Mouse (Mus musculus) lung, postnatal 14 days (tissue): Measurements from ENCODE around the gene Gm13278.
"Not testable (repeated sequence)": the region's sequence is repeated elsewhere in the genome, so short reads cannot be mapped to it uniquely, and the experiment has no call there.

ENCODE experiments used
- DNase-seq: peaks from one replicate; pipeline ENCODE4 v3.0.0; 2021

Gene Gm13278

DNA sequence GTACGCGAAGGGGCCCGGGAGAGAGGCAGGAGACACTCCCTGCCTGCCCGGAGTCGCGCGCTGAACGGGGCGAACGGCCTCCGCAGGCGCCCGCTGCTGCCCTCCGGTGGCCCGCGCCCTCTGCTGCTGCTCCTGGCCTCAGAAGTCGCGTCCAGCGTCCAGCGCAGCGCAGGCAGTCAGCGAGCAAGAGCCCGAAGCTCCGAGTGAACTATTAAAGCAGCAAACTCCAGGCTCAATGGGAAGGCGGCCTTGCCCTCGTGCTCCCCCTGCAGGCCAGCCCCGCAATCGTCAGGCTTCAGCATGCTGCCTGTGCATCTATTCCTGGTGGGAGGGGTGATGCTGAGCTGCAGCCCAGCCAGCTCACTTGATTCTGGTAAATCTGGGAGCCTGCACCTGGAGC, at the start of gene Gm13278:
TSS of gene Gm13278 (plus strand) at position 301 of the 400 bp plus-strand sequence.
- DNase-seq: not testable (repeated sequence)

DNA sequence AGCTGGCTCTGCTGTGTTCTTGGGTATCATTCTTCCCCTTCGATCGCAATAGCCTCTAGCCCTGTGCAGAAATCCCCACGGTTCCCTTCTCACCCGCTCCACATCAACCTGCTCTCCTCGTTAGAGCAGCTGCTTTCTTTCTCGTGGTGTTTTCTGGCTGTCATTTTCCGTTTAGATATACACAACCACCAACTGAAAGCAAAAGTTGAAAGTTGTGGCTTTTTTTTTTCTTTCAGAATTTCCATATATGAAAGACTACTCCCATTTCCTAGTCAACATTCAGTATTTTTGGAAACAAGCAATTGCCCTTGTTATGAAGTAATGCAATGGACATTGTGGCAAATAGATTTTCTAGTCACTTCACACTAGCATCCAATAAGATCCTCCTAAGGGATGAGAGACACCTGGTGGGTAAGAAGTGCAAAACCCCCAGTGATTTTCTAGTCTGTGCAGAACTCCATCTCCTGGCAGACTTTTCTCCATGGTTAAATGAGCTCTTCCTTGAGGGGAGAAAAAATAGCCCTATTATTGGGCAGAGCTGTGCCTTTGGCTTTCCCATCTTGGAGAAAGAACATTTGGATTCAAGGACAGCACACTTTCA, 48.5 kb upstream of the Gm13278 start:
- no peak for DNase-seq

DNA sequence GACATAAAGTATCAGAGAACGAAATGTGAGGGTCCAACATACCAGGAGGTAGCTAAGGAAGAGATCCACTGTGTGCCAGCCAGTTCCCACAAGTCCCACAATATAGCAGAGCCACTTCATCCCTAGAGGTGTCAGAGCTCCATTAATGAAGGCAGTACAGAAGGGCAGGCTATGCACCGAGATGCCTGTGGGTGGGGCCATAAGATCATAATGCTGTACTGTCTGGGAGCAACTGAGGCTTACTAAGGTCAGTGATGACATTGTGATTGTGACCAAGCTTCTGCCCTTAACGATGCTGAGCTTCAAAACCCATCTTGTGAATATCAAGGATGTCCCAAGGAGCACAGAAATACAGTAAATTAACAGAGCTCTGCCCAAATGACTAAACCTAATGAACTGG, 47.1 kb upstream of the Gm13278 start:
- no peak for DNase-seq

DNA sequence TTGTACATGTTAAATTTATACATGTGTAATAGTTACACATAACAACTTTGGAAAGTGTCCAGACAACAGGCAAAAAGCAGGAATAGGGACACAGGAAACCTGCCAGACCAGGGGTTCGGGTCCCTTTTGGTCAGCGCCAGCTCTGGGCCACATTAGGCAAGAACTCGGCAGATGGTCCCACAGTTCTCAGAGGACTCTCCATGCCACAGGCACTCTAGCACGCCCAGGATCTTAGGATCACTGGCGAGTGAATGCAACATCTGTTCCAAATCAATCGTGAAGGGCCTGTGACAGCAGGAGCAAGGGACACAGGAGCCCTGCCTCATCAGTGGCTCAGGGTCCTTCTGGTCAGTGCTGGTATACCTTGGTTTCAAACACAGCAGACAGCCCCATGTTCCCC, 41.4 kb upstream of the Gm13278 start:
- no peak for DNase-seq

DNA sequence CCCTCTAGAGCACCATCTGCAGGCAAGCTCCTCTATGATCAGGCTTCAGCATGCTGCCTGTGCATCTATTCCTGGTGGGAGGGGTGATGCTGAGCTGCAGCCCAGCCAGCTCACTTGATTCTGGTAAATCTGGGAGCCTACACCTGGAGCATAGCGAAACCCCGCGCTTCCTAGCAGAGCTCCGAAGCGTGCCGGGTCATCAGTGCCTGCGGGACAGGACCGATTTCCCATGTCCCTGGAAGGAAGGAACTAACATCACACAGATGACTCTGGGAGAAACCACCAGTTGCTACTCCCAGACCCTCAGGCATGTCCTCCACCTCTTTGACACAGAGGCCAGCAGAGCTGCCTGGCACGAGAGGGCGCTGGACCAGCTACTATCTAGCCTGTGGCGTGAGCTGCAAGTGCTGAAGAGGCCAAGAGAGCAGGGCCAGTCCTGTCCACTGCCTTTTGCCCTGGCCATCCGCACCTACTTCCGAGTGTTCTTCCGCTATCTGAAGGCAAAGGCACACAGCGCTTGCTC, 36.5 kb upstream of the Gm13278 start, which contains the start of gene Gm13271:
TSS of gene Gm13271 (plus strand) at position 51 of the 523 bp plus-strand sequence.
- peak; percentile 47 for DNase-seq

DNA sequence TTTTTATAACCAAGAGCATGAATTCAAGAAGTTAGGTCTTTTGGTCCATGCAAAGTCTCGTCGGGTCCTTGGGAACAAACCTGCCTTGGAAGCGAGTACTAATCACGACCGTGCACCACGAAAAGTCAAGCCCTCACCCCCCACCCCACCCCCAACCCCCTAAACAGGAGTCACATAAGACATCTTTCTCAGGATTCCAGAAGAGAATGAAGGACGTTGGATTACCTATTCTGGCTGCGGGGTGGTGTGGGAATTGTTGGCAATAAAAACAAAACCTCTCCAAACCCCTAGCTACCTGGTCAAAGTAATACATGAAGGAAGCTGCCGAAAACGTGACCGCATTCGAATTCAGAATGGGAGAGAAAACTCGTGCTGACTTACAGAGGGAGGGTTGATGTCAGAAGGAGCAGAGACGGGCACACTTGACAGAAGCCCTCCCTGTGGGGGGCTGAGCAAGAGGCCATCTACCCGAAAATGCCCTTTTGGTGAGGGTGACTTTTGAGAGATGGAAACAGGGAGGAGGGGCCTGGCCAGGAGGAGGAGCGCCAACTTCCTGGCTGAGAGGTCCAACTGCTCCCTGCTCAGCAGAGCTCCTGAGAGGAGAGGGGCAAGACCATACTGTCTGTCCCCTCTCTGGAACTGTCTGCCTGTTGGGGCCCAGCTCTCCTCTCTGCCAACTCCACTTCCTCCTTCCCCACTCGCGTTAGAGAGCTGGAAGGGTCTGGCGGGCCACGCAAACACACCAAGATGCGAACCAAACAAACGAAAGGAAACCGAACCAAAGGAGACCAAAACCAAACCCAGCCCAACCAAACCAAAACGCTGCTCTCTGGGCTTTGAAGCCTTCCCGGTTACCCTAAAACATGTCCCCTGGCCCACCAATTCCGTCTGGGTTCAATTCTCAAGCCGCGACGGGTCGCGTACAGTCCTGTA, 34.5 kb upstream of the Gm13278 start:
- DNase-seq: not testable (repeated sequence)

DNA sequence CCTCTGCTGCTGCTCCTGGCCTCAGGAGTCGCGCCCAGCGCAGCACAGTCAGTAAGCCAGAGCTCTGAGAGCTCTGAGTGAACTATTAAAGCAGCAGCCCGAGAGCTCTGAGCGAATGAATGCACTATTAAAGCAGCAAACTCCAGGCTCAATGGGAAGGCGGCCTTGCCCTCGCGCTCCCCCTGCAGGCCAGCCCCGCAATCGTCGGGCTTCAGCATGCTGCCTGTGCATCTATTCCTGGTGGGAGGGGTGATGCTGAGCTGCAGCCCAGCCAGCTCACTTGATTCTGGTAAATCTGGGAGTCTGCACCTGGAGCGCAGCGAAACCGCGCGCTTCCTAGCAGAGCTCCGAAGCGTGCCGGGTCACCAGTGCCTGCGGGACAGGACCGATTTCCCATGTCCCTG, 33.7 kb upstream of the Gm13278 start:
- DNase-seq: peak; percentile 83

DNA sequence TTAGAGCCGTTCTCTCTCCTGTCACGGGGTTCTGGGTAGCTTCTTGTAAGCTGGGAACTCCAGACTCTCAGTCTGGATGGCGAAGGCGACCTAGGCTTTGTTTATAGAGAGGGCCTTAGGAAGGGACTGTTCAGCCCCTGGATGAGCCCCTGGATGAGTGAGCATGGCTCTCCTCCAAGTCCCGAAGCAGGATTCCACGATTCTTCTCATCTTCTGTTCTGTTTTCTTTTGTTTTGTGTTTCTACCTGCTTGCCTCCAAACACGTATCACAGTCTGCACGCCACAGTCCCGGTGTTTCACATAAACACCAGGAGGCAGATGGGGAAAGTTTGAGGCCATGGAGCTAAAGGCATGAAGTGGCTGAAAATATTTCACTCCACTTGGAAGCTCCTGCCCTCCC, 32.6 kb upstream of the Gm13278 start:
- DNase-seq: not testable (repeated sequence)

DNA sequence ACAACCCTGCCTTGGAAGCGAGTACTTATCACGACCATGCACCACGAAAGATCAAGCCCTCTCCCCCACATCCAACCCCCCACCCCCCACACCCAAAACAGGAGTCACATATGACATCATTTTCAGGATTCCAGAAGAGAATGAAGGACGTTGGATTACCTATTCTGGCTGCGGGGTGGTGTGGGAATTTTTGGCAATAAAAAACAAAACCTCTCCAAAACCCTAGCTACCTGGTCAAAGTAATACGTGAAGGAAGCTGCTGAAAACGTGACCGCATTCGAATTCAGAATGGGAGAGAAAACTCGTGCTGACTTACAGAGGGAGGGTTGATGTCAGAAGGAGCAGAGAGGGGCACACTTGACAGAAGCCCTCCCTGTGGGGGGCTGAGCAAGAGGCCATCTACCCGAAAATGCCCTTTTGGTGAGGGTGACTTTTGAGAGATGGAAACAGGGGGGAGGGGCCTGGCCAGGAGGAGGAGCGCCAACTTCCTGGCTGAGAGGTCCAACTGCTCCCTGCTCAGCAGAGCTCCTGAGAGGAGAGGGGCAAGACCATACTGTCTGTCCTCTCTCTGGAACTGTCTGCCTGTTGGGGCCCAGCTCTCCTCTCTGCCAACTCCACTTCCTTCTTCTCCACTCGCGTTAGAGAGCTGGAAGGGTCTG, 31.6 kb upstream of the Gm13278 start, which contains the start of gene Gm13283:
TSS of gene Gm13283 (plus strand) at position 510 of the 659 bp plus-strand sequence.
- peak; percentile 28 for DNase-seq

DNA sequence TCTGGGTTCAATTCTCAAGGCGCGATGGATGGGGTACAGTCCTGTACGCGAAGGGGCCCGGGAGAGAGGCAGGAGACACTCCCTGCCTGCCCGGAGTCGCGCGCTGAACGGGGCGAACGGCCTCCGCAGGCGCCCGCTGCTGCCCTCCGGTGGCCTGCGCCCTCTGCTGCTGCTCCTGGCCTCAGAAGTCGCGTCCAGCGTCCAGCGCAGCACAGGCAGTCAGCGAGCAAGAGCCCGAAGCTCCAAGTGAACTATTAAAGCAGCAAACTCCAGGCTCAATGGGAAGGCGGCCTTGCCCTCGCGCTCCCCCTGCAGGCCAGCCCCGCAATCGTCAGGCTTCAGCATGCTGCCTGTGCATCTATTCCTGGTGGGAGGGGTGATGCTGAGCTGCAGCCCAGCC, 30.9 kb upstream of the Gm13278 start:
- DNase-seq: peak; percentile 80

DNA sequence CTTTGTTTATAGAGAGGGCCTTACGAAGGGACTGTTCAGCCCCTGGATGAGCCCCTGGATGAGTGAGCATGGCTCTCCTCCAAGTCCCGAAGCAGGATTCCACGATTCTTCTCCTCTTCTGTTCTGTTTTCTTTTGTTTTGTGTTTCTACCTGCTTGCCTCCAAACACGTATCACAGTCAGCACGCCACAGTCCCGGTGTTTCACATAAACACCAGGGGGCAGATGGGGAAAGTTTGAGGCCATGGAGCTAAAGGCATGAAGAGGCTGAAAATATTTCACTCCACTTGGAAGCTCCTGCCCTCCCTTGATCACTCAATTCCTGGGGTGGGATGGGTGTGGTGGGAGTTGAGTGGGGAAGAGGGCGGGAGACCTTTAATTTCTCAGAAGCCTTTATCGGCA, 29.6 kb upstream of the Gm13278 start:
- DNase-seq: peak; percentile 47

DNA sequence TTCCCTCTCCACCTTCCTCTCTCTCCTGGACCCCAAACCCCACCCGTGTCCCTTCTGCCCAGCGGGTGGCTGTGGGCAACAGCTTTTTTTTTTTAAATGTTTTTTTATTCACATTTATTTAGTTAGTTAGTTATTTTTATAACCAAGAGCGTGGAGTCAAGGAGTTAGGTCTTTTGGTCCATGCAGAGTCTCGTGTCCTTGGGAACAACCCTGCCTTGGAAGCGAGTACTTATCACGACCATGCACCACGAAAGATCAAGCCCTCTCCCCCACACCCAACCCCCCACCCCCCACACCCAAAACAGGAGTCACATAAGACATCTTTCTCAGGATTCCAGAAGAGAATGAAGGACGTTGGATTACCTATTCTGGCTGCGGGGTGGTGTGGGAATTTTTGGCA, 29.0 kb upstream of the Gm13278 start:
- not testable (repeated sequence) for DNase-seq

DNA sequence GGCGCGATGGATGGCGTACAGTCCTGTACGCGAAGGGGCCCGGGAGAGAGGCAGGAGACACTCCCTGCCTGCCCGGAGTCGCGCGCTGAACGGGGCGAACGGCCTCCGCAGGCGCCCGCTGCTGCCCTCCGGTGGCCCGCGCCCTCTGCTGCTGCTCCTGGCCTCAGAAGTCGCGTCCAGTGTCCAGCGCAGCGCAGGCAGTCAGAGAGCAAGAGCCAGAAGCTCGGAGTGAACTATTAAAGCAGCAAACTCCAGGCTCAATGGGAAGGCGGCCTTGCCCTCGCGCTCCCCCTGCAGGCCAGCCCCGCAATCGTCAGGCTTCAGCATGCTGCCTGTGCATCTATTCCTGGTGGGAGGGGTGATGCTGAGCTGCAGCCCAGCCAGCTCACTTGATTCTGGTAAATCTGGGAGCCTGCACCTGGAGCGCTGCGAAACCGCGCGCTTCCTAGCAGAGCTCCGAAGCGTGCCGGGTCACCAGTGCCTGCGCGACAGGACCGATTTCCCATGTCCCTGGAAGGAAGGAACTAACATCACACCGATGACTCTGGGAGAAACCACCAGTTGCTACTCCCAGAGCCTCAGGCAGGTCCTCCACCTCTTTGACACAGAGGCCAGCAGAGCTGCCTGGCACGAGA, 27.8 kb upstream of the Gm13278 start:
- peak; percentile 55 for DNase-seq

DNA sequence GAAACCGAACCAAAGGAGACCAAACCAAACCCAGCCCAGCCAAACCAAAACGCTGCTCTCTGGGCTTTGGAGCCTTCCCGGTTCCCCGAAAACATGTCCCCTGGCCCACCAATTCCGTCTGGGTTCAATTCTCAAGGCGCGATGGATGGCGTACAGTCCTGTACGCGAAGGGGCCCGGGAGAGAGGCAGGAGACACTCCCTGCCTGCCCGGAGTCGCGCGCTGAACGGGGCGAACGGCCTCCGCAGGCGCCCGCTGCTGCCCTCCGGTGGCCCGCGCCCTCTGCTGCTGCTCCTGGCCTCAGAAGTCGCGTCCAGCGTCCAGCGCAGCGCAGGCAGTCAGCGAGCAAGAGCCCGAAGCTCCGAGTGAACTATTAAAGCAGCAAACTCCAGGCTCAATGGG, 17.8 kb upstream of the Gm13278 start, which contains the start of gene Gm13290:
TSS of gene Gm13290 (plus strand) at position 301 of the 400 bp plus-strand sequence.
- DNase-seq: not testable (repeated sequence)

DNA sequence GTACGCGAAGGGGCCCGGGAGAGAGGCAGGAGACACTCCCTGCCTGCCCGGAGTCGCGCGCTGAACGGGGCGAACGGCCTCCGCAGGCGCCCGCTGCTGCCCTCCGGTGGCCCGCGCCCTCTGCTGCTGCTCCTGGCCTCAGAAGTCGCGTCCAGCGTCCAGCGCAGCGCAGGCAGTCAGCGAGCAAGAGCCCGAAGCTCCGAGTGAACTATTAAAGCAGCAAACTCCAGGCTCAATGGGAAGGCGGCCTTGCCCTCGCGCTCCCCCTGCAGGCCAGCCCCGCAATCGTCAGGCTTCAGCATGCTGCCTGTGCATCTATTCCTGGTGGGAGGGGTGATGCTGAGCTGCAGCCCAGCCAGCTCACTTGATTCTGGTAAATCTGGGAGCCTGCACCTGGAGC, 14.7 kb upstream of the Gm13278 start, which contains the start of gene Gm13289:
TSS of gene Gm13289 (plus strand) at position 301 of the 400 bp plus-strand sequence.
- not testable (repeated sequence) for DNase-seq

DNA sequence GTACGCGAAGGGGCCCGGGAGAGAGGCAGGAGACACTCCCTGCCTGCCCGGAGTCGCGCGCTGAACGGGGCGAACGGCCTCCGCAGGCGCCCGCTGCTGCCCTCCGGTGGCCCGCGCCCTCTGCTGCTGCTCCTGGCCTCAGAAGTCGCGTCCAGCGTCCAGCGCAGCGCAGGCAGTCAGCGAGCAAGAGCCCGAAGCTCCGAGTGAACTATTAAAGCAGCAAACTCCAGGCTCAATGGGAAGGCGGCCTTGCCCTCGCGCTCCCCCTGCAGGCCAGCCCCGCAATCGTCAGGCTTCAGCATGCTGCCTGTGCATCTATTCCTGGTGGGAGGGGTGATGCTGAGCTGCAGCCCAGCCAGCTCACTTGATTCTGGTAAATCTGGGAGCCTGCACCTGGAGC, 11.8 kb upstream of the Gm13278 start, which contains the start of gene Gm13272:
TSS of gene Gm13272 (plus strand) at position 301 of the 400 bp plus-strand sequence.
- not testable (repeated sequence) for DNase-seq

DNA sequence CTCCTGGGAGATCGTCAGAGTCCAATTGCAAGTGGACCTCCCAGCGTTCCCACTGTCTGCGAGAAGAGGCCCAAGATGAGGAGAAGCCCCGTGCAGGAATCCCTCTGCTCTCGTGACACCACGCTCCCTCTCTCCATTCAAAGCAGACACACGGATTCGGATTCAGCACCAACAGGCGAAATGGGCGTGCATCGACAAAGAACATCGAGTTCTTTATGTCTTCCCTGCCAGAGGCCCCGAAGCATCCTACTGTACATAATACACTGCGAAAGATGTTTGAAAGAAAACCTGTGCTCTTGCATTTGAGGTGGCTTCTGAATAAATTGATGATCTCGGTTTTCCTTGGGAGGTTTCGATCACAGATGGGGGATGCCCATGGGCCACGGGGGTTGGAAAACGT, 11.0 kb upstream of the Gm13278 start:
- DNase-seq: not testable (repeated sequence)

DNA sequence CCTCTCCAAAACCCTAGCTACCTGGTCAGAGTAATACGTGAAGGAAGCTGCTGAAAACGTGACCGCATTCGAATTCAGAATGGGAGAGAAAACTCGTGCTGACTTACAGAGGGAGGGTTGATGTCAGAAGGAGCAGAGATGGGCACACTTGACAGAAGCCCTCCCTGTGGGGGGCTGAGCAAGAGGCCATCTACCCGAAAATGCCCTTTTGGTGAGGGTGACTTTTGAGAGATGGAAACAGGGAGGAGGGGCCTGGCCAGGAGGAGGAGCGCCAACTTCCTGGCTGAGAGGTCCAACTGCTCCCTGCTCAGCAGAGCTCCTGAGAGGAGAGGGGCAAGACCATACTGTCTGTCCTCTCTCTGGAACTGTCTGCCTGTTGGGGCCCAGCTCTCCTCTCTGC, 9.5 kb upstream of the Gm13278 start, which contains the start of gene Ifnz:
TSS of gene Ifnz (plus strand) at position 301 of the 400 bp plus-strand sequence.
- not testable (repeated sequence) for DNase-seq

DNA sequence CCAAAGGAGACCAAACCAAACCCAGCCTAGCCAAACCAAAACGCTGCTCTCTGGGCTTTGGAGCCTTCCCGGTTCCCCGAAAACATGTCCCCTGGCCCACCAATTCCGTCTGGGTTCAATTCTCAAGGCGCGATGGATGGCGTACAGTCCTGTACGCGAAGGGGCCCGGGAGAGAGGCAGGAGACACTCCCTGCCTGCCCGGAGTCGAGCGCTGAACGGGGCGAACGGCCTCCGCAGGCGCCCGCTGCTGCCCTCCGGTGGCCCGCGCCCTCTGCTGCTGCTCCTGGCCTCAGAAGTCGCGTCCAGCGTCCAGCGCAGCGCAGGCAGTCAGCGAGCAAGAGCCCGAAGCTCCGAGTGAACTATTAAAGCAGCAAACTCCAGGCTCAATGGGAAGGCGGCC, 9.0 kb upstream of the Gm13278 start:
- not testable (repeated sequence) for DNase-seq

DNA sequence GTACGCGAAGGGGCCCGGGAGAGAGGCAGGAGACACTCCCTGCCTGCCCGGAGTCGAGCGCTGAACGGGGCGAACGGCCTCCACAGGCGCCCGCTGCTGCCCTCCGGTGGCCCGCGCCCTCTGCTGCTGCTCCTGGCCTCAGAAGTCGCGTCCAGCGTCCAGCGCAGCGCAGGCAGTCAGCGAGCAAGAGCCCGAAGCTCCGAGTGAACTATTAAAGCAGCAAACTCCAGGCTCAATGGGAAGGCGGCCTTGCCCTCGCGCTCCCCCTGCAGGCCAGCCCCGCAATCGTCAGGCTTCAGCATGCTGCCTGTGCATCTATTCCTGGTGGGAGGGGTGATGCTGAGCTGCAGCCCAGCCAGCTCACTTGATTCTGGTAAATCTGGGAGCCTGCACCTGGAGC, 5.9 kb upstream of the Gm13278 start, which contains the start of gene Gm13276:
TSS of gene Gm13276 (plus strand) at position 301 of the 400 bp plus-strand sequence.
- DNase-seq: not testable (repeated sequence)

DNA sequence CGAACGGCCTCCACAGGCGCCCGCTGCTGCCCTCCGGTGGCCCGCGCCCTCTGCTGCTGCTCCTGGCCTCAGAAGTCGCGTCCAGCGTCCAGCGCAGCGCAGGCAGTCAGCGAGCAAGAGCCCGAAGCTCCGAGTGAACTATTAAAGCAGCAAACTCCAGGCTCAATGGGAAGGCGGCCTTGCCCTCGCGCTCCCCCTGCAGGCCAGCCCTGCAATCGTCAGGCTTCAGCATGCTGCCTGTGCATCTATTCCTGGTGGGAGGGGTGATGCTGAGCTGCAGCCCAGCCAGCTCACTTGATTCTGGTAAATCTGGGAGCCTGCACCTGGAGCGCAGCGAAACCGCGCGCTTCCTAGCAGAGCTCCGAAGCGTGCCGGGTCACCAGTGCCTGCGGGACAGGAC, 2.9 kb upstream of the Gm13278 start, which contains the start of gene Gm13277:
TSS of gene Gm13277 (plus strand) at position 231 of the 400 bp plus-strand sequence.
- peak; percentile 67 for DNase-seq
